Mouse (Mus musculus) cerebellum, adult (tissue): ENCODE measurements around the gene Itga1.

ENCODE experiments used
- ATAC-seq: cut with Nextera tagmentation; 2 replicates; pipeline ENCODE4 v1.9.2; 2017; ENCODE audit warnings: mild to moderate bottlenecking, moderate library complexity, mixed read lengths; ENCODE audit not compliant: insufficient number of reproducible peaks, low FRiP score, low TSS enrichment

Itga1 gene

DNA sequence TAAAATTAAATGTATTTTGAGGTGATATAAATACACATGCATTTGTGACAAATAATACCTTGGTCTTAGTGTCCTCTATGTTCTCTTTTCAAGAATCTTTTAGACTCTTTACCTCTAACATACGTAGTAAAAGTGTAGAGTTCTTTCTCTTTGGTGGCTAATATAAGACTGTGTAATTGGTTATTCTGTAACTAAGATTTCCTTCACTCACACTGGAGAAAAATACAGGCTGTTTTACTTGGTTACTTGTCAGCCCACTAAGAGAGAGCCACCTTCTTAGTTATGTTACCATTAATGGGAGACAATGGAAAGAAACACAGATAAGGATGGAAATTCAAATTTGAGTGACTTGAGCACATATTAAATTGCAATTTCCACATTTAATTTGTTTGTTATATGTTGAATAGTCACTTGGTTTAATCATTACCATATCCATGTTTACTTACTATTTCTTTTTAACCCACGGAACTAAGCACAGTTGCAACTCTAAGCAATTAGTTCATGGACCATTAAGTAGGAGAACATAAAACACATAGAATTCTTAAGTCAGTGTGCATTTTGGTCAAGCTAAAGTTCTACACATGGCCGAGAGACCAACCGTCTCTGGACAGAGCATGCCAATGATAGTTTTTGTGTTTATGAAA is 34.3 kb downstream of the Itga1 start:
- ATAC-seq: no peak

DNA sequence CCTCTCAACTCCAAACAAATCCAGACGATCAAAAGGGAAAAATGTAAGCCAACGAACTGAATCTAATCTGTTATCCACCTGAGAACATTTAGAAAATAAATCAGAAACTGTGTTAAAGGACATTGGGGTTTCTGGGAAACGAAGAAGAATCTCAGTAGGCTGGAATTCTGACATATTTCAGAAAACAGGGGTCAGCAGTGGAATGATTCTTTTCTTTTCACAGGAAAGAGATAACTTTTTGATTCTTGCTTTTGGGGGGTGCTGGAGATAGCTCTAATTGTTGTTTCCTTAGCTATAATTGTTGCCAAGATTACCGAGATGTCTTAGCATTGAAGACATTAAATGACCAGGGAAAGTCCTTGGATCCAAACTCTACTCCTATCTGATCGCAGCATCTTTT is 44.2 kb downstream of the Itga1 start:
- ATAC-seq: no peak

- ATAC-seq: no peak
These were observed 47.0 kb downstream of the Itga1 start for GRCm38 (mm10) chr13:115054783-115055182.

DNA sequence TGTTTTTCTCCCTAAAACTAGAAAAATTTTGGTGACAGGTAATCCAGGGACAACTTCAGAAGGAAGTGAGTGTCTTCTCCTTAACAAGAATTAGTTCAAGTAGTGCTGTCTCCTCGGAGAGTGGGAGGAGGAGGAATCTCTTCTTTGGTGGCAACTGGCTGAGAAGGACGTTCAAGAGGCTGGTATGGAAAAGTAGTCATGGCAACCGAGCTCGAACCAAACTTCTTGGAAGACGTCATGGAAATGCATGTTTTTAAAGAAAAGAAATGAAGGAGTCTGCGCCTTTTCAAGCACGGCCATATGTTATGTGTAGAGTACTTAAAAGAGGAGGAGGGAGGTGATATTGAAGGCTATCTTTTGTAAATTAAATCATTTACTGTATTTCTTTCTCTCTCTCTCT is 49.2 kb downstream of the Itga1 start:
- no peak for ATAC-seq

GRCm38 (mm10) chr13:115050660-115051559 is 50.9 kb downstream of the Itga1 start:
- ATAC-seq: no peak

DNA sequence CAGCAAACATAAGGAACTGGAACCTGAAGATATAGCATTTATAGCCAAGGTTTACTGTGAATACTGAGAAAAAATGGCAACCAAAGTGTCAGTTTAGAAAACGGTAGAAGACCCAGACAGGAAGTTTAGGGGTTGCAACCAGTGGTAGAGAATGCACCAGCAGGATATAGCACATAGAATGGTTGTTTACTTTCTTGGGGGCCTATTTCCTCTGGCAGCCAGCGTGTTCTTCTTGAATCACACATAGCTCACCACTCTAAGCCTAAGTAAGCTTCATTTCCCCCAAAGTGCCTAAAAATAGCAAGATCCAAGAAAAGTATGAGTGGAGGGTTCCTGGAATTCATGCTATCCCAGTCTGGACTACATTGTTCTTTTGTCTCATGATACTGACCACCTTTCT is 59.1 kb downstream of the Itga1 start:
- ATAC-seq: no peak

GRCm38 (mm10) chr13:115037304-115037703 is 64.5 kb downstream of the Itga1 start:
- no peak for ATAC-seq

DNA sequence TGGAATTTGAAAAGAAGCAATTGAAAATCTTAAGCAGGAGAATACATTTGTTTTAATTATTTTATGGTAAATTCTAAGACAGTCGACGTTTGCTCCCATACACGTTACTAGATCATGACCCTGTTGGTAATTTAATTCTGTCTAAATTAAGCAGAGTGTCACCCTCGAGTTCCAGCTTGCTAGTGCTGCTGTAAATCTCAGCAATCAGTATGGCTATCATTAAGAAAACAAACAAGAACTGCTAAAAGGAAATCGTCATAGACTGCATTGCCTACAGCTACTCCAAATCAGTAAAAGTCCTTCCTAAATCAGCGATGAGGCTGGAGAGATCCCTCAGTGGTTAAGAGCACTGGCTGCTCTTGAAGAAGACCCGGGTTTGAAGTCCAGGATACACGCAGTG is 66.4 kb downstream of the Itga1 start:
- no peak for ATAC-seq

GRCm38 (mm10) chr13:115033135-115033534 is 68.6 kb downstream of the Itga1 start:
- ATAC-seq: no peak

DNA sequence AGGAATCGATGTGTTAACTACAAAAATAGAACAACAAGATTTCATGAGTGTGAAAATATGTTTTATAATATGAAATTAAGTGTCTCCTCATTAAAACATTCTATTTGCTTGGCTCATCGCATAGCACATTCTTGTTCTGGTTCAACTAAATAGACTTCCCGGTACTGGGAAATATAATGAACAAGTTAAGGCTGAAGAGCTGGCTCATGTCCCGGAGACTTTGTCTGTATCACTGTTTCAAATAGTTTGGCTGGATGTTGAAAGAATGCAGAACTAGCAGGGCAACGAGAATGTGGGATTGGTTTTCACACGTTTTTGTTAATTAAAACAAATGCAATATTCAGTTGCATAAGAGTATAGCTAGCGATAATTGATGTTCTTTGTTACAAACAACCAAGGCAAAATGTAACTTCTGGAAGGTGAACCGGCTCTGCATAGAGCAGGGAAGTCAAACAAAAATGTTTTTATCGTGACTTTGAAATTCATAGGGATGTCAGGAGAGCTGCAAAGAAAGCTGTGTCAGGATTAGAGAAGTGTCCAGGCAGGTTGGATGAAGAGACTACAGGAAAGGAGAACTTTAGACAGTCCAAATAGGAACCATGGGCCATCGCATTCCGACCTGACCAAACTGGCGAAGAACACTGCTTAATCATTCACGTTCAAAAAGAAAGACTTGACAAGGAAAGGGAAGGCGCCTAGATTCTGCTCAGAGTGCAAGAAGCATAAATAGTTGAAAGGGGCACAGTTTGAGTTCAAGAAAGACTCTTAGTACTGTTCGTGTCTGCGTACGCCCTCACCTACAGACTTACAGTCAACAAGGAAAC is 70.4 kb downstream of the Itga1 start:
- no peak for ATAC-seq

- ATAC-seq: no peak
These were observed 76.4 kb downstream of the Itga1 start for GRCm38 (mm10) chr13:115025394-115025793.

- ATAC-seq: no peak
These were observed 79.5 kb downstream of the Itga1 start for GRCm38 (mm10) chr13:115022117-115022787.

DNA sequence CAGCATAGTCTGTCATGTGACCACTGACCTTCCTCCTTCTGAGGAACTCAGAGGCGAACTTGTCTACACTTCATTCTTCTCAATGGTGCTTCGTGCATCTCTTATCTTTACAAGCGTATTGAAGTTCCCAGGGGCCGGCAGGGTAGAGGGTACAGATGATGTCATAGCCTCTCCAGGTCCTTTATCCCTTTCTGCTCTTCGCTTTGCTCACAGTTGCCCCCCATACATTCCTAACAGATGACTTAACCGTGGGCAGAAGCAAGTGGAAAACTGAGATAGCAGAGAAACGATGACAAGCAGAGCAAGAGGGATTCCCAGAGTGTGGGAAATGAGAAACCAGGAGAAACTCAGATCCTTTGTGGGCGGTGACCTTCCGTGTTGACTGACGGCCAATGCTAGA is 80.4 kb downstream of the Itga1 start:
- ATAC-seq: no peak

- no peak for ATAC-seq
These were observed 81.0 kb downstream of the Itga1 start for GRCm38 (mm10) chr13:115020727-115021126.

GRCm38 (mm10) chr13:115017545-115017944 is 84.2 kb downstream of the Itga1 start:
- ATAC-seq: no peak

- ATAC-seq: no peak
These were observed 90.2 kb downstream of the Itga1 start for GRCm38 (mm10) chr13:115011547-115011946.

- ATAC-seq: no peak
These were observed 95.4 kb downstream of the Itga1 start for GRCm38 (mm10) chr13:115006213-115006835.

- no peak for ATAC-seq
These were observed 96.4 kb downstream of the Itga1 start for GRCm38 (mm10) chr13:115005342-115005741.

- ATAC-seq: no peak
These were observed 98.2 kb downstream of the Itga1 start for GRCm38 (mm10) chr13:115003444-115004053.

- no peak for ATAC-seq
These were observed 98.9 kb downstream of the Itga1 start for GRCm38 (mm10) chr13:115002837-115003236.
